Mouse (Mus musculus) cerebellum, postnatal 10 days (tissue): ENCODE measurements at regions not wholly inside any gene's neighbourhood (a gene's known extent, or its start where the extent isn't known, plus 50 kb on each side); places are given as distances from the start of the nearest gene placed in this dataset.

Source experiments
- DNase-seq, 2 experiments: peaks; one replicate each; pipeline ENCODE4 v3.0.0; 2021; ENCODE audit warnings: mixed read lengths in 2 of 2

DNA sequence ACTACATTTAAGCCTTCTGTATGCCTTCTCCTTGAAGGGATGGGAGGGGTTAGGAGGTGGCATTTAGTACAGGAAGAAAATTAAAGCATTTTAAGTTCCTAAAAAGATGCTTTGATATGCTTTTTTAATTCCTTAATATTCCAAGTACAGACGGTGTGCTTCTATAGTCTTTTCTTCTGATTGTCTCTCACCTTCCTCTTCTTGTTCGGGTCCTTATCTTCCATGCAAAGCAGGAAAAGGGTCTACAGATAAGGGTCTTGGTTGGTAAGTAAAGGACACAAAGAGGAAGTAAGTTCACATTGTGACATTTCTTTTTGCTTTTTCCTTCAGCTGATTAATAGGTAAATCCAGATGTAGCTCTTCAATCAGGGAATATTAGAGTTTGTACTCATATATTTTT lies 318.9 kb downstream of the Klf5 start:
- no peak for DNase-seq

DNA sequence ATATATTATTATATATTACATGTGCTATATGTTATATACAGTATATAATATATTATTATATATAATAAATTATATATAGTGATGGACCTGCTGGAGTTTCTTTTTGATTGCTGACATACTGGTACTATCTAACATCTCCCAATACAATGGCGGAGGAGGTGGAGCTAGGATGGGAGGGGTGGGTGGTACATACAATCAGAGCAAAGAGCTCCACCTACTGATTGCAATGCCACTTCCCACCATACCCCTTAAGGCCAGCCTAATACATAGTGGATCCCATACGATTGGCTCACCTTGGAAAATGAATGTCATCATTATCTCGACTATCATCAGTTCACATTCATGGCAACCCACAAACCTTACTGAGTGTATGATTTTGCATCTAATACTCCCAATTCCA lies 323.0 kb downstream of the Klf5 start:
- no peak for DNase-seq

DNA sequence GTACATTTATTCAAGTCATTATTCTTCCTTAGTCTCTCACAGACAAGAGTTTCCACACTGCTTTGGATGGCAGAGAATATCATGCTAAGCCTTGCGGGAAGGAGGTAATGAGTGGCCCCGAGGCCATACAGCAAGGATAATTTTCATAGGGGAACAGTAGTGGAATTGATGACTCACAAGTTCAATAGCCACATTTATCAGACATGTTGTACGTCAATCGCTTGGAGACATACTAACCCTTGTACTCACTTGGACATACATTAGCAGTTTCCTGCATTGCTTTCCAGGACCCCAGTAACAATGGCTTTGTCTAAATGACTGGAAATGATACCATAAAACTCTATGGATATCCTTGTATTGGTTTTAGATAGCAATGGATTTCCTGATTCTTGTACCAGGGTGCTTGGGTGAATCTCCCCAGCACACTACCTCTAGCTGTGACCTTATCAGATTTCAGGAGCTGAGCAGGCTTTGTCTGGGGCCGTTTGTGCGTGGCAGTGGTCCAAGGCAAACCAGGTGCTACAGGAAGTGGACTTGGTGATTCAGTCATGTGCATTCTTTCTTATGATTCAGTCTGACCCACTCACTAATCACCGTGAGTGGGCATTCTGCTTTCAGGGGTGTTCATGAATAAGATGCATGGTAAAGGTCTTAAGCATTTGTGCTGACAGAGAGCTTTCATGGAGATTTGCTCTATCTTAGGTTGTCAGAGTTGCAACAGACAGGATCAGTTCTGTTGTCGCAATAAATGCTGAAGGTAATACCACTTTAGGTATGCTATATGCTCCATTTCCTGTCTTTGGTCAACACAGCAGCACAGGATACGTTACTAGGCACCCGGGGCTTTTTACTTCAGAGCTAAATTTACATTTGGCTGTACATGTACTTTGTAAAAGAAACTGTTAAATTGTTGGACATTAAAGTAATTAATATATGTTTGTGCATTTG lies 326.2 kb downstream of the Klf5 start:
- DNase-seq: no peak

DNA sequence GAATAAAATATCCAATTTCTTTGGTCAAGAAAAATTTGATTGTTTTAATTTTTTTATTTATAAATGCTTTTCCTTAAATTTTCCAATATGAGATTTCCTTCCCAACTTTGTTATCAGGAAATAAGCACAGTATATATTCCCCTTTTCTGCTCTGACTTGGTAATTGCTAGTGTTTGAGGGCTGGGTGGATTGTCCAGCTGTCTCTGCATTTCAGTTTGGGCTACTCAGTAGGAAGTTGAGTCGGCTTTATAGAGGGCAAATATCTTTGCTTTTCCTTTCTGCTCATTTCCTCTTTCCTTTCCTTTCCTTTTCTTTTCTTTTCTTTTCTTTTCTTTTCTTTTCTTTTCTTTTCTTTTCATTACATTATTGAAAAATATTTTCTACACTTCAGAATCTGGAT lies 329.1 kb downstream of the Klf5 start:
- DNase-seq: no peak

DNA sequence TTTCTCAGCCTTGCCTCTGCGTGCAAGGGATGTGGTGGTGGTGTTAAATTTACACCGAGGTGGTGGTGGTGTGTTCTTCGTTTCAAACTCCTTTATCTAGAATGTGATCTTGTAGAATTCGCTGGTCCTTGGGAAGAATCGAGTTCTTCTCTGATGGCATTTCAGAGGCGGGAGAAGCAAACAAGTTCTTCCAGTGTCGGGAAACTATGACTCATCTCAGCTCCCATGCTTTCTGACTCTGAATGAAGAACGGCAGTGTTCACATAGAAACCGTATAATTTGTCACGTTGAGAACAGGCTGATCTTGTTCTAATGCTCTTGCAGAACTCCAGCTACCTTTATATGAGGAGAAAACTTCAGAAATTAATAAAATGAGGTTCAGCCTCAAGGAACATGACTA lies 332.6 kb downstream of the Klf5 start:
- no peak for DNase-seq

DNA sequence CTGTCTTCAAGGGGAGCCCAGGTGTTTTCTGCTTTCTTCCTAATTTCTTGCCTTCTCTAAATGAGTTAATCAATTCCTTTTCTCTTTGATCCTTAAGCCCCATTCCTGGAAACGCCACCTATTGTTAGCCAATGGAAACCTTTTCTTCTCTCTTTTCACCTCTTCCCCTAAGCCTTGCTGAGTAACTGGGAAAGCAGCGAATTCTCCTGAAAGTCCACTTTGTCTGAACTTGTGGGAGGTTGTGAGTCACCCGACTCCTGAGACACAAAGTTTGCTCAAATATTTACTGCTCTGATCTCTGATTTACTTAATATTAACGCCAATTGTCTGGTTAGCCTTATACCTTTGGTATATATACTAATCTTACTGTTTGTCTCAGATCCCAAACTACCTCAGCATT lies 334.0 kb downstream of the Klf5 start:
- no peak for DNase-seq

DNA sequence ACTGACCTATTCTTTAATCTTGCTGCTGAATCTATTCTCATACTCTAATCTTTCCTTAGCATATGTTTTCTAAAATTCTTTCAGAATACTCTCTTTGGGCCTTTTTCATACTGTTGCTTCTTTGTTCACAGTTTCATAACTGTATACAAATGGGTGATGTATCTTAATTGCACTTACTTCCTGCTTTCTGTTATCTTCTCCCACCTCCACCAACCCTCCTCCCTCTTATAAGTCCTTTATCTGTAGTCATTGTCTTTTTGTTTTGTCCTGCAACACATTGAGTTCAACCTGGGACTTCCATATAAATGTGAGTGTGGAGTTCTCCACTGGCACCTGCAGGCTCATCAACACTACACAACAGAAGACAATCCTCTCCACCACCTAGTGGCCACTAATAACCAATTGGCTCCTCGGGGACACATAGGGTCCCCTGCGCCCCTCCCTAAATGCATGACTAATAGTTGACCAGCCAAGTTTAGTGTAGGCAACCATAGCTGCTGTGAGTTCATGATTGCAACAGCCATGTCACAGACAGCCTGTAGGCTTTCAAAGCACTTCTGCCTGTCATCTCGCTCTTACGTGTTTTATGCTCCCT lies 337.2 kb downstream of the Klf5 start:
- DNase-seq: no peak

DNA sequence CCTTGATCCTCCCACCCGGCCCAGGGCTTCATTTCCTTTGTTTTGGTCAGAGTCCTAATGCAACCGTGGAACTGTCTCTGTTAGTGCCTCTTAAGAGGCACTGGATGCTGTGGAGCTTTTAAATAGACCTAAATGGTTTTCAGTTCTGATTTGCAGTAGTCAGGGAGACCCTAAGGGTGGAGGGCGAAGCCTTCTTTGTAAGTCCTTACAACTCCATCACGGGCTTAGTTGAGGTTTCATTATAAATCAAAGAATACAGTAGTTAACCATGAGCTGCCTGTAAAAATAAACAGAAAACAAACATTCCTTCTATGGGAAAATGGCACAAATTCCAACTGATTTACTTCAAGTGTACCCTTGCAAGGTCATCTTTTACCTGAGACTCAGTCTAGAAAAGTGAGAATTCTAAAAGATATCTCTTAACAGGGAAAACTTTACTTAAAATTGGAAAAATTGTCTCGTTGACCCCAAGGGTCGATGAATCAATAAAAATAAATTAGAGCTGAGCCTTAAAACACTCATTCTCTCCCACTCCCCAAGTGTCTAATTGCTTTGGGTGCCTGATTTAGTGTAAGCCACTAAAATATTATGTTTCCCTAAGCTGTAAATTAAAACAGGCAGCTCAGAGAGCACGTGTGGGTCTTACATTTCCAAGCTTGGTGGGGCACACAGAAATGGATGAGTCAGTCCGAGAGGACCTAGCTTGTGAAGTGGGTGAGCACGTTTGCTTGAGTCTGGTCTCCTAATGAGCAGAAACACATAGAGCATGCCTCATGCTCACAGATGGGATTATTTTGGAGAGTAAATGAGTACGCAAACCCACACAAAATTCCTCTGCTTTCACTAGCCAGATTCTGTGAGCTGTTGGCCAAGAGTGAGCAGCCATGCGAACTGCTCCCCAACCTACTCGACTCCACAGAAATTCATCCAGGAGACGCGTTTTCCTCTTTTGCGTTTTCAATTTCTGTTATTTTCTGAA lies 343.3 kb downstream of the Klf5 start:
- no peak for DNase-seq

DNA sequence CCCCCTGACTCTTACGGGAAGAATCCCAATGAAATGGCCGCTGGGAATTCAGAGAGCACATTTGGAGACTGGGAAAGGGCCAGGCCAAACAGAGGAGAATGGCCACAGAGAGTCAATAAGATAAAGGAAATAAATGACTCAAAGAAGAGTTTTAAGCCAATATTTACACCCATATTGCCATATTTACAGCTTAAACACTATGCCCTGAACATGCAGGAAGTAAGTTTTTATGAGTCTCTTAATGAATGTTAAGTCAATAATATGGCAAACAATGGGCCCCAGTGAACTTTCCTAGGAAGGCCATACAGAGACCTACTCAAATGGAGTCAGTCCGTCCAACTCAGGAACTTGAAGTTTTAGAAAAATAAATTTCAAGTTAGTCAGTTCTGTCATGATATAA lies 347.8 kb downstream of the Klf5 start:
- DNase-seq: no peak

DNA sequence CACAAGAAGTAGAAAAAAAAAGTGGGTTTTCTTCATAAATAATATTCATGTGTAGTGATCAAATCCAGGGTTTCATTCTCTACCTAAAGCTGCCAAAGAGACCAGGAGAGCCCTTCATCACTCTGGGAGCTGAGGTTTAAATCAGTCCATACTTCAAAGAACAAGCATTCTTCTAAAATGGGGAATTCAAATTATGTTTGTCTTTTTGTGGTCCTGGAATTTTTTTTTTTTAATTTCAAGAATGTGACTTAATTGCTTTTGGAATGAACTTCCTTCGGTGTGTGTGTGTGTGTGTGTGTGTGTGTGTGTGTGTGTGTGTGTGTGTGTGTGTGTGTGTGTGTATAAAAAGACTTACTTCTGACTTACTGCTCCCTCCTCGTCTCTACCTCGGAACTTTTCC lies 375.9 kb downstream of the Klf5 start:
- no peak for DNase-seq

DNA sequence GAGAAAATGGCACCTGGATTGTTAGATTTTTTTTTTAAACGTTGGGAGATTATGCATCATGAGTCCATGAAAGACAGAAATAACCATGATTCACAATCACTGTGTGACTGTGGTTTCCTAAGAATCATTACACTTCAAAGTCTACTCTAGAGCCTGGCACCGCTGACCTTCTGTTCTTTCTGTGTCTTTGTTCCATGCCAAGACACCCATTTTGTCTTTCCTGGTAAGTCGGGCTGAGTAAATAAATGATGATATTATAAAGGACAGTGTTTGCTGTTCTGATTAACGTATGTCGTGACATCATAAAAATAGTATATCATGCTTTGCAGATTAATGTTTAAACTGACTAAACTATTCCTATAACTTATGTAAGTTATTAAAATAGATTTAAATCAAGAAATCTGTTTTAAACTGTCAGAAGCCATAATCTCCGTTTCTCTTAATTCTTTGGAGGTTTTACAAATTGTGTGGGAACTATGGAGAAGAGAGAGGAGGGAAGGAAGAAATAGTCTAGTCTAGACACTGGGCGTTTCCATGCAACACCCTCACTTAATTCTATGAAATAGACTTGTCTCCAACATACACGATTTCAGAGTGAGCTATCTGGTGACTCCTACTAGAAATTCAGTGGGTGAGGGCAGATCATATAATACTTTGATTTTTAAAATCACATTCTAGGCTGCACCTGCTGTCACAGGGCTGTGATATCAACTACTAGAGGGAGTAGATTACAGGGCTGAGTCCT lies 388.7 kb downstream of the Klf5 start:
- DNase-seq: no peak

DNA sequence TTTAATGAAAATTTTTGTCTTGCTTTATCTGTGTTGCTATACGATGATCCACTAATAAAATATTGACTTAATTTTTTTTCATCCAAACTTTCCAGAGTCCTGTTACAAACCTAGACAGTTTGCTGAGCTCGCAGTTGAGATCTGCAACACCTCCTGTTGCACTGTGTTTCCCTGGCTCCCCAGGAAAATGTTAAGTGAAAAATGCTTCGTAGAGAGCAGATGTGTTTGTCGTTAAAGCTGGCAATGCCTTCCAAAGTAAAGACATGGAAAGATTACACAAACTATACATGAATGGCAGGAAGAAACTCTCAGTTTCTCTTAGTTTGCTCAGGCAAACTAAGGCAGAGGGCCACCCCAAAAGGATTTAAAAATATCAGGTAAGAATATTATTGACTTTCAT lies 389.9 kb downstream of the Klf5 start:
- DNase-seq: no peak

DNA sequence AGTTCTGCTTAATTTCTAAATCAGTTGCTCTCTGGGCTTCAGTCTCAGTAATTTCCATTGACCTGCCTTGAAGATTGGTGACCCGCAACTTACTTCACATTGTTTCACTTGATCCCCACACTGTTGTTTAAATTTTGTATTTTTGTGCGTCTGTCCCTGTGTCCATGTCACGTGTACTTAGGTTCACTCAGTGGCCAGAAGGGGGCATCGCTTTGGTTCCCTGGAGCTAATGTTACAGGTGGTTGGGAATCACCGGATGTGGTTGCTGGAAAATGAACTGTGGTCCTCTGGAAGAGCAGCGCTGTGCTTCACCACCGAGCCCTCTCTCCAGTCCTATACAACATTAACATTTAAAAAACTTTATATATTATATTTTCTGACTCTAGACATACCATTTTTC lies 397.8 kb downstream of the Klf5 start:
- no peak for DNase-seq

DNA sequence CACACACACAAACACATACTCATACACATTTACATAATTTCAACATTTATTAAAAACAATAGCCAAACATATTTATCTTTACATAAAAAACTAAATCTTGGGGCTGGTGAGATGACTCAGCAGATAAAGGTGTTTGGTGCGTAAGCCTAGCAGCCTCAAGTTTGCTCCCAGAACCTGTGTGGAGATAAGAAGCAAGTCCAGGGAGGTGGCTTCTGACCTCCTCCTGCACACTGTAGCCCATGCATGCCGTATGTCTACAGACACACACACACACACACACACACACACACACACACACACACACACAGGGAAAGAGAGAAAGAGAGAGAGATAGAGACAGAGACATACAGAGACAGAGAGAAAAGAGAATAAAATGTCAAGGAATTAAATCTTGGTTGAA lies 401.1 kb downstream of the Klf5 start:
- no peak for DNase-seq

DNA sequence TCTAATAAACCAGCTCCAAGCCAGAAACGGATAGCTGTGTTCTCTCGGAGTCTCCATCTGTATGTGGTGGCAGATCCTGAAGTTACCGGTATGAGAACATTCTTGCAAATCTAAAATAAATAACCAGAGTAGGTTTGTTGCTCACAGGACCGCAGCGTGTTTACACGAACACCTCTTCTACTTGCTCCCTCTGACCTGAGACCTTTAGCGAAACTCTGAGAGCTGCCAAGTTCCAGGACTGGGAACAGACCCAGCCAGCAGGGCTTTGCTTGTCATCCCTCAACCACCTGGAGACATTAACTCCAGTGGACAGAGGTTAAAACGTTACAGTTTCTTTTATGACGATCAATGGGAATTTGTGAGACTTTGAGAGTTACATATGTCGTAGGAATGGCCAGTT lies 407.5 kb downstream of the Klf5 start:
- no peak for DNase-seq

DNA sequence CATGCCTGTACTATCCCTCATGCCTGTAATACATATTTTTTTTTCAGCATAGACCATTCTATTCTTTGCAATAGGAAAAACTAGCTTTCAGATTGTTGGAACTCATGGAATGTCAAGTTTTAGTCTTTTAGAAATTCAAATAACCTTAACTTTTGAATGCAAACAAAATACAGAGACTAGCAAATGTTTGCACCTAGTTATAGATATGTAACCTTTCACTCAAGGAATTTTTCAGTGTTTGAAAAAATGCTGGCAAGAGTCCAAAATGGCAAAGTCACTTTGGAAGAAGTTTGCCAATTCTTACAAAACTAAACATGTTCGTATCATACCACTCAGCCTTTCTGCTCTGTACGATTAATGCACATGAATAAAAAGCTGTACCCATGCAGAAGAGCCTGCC lies 409.6 kb downstream of the Klf5 start:
- DNase-seq: no peak

DNA sequence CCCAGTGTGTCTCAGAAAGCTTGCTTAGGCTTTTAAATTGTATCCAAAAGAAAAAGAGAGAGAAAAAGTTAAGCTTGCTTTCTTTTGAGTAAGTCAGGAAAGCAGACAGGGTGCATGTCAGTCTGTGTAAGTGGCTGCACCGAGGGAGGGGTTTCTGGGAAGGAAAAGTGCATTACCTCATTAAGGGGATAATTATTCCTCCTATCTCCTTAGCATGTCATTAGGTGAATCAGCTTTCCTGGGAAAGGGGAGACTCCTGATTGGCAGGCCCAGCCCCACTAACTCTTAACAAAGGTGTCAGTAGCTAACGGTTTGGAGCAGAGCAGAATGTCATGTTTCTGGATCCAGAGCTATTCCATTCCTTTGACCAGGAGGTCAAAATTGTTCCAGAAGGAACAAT lies 411.3 kb downstream of the Klf5 start:
- no peak for DNase-seq

DNA sequence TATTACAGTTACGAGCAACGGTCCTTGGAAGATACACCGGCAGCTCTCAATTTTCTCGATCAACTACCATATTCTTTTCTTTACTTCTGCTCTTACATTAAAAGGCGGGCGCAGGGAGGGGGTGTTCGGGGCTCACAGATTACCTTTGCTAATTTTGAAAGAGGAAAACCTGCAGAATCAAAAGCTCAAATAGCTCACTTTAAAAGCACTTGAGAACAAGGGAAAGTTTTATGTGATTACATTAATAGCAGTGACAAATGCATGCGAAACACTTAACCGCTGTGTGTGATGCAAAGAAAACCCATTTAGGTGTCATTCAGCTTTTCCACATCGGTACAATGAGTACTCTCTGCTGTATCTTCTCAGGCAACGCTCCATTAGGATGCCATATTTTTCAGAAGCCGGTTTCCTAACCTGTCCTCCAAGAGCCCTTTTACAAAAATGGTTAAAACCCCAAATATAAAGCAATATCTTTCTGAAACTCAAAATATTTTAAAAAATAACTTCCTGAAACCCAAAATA lies 412.2 kb downstream of the Klf5 start:
- DNase-seq: no peak

DNA sequence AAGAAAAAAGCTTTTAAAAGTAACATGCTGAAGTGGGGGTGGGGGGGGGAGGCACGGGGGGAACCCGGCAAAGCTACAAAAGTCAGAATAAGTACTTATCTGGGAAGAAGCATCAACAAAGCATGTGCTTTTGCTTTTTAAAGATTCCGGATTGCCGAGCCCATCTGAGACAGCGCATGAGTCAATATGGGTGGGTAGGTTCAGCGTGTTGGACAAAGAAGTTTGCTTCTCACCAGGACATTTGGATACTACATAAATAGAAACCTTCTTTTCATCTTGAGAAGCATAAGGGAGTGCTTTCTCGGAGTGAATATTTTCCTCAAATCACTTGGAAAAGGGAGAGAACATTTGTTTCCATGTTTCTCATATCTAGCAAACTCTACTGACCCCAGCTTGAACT lies 414.1 kb downstream of the Klf5 start:
- DNase-seq: no peak

DNA sequence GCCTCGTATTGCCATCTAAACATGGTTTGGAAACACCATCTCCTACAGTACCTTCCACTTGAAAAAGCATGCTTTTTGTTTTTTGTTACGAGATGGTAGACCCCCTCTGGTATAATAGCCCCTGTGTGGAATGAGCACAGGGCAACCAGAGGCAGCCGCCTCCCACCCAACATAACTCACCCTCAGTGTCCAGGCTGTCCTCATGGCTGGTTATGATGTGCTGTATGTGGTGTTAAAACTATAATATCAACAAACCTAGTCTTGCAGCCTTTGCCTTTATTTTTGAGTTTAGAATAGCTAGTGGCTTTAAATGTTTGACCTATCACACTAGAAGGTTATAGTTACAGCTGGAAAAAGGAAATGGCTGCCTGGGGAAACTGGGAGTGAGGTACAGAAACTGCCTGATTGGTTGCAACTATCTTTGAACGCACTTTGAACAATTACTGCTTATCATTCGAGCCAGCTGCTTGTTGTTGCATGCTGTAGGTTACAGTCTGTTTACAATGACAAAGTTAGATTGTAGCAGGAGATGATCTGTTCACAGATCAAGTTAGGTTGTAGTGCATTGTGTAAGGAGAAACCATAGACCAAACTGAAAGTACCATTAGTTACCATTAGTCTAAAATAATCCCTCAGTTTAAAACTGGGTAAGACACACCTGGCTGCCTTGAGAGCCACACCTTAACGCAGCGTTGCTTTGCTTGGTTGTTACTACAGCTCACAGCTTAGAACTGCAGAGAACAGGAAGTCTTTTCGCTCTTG lies 414.8 kb downstream of the Klf5 start:
- no peak for DNase-seq

DNA sequence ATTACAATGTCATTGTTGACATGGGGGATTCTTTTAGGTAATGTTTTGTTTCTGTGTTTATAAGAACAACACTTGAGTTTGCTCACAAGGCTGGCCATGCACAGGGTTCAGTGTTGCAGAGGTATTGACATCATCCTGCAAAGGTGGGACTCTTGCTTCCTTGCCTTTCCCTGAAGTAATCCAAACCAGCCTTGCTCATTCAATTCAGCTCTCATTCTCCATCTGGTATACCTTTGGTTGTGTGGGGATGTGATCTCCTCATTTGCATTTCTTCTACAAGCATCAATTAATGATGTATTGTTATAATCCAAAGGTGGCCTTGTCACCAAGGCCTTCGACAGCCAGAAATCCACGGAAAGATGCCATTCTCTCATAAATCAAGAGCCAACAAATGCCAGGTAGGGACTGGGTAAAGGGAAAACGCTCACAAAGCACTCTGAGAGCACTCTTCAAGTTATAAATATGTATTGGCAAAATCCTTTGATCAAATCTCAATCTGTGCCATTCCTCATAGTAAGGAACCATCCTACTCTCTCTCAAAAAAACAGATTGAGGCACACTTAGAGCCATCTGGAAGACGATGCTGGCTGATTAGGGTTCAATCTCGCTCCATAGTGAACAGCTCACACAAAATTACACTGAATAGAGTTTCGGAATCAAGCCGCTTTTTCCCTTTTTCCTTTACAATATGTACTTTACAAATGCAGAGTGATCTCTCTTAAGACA lies 435.1 kb downstream of the Klf5 start:
- DNase-seq: no peak
